Mouse (Mus musculus): ENCODE results near the gene Tbc1d20.

DNA sequence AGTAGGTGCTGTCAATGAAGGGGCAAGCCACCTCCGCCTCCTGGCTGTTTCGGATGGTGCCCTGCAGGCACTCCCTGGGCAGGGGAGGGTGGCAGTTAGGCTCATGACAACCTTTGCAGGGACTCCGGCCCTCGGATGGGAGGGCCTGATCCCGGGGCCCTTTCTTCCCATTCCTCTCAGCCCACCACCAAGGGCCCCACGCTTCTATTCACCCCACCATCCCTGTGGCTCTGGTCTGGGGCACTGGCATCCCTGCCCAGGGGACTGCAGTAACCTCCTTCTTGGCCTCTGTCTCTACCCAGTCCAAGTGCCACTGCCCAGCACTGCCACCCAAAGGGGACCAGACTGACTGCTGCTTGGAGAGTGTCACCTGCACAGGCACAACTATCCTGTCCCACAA lies 28.6 kb downstream of the Tbc1d20 start:
- TF ChIP-seq CTCF (IDR thresholded peaks at IDR 0.05; ENCODE audit: low read depth, low read length) (no peak), POLR2A (IDR thresholded peaks at IDR 0.05; ENCODE audit: extremely low read depth, insufficient read depth, low read length) (no peak)
